Mouse (Mus musculus) hindbrain, embryonic 16.5 days (tissue): ENCODE measurements at regions not wholly inside any gene's neighbourhood (a gene's known extent, or its start where the extent isn't known, plus 50 kb on each side); places are given as distances from the start of the nearest gene placed in this dataset.

Experiments used
- ATAC-seq: fragments of 200-750 bp; cut with Nextera tagmentation; 2 replicates; pipeline ENCODE4 v1.8.0; 2017; ENCODE audit warnings: moderate TSS enrichment, moderate library complexity
- H3K27ac ChIP-seq: fragments of 300-500 bp; sonication (generic); 2 replicates; pipeline ENCODE4 v1.5.1; 2014; ENCODE audit warnings: low read depth, mild to moderate bottlenecking, control low read depth, low read length, moderate library complexity
- H3K27me3 ChIP-seq: fragments of 300-500 bp; sonication (generic); replicated peaks from 2 replicates; pipeline ENCODE4 v1.6.1; 2014; ENCODE audit warnings: low read length; ENCODE audit not compliant: control insufficient read depth, insufficient read depth
- H3K36me3 ChIP-seq: fragments of 300-500 bp; sonication (generic); 2 replicates; pipeline ENCODE4 v1.6.1; 2014; ENCODE audit warnings: mild to moderate bottlenecking, low read length, moderate library complexity, mixed read lengths; ENCODE audit not compliant: control insufficient read depth, insufficient read depth
- H3K4me1 ChIP-seq: fragments of 300-500 bp; sonication (generic); 2 replicates; pipeline ENCODE4 v1.6.1; 2014; ENCODE audit warnings: low read depth, low read length; ENCODE audit not compliant: control insufficient read depth, insufficient read depth
- H3K4me2 ChIP-seq: fragments of 300-500 bp; sonication (generic); 2 replicates; pipeline ENCODE4 v1.6.1; 2014; ENCODE audit warnings: mild to moderate bottlenecking, low read length, control low read depth, moderate library complexity
- H3K4me3 ChIP-seq: fragments of 300-500 bp; sonication (generic); 2 replicates; pipeline ENCODE4 v1.5.1; 2014; ENCODE audit warnings: mild to moderate bottlenecking, low read length, control low read depth, moderate library complexity
- H3K9ac ChIP-seq: fragments of 300-500 bp; sonication (generic); 2 replicates; pipeline ENCODE4 v1.6.1; 2014; ENCODE audit warnings: low read depth, mild to moderate bottlenecking, control low read depth, low read length, moderate library complexity
- H3K9me3 ChIP-seq: fragments of 300-500 bp; sonication (generic); 2 replicates; pipeline ENCODE4 v1.6.1; 2014; ENCODE audit warnings: mild to moderate bottlenecking, low read length, moderate library complexity; ENCODE audit not compliant: control insufficient read depth
- WGBS: fragments of 180-500 bp; shearing (Covaris S2); extraction: QIAGEN DNeasy Blood & Tissue Kit; methylation state at CpG from one replicate; pipeline ENCODE4 v1.1.7; 2014; 5-methylcytosine and 5-hydroxymethylcytosine counted together

DNA sequence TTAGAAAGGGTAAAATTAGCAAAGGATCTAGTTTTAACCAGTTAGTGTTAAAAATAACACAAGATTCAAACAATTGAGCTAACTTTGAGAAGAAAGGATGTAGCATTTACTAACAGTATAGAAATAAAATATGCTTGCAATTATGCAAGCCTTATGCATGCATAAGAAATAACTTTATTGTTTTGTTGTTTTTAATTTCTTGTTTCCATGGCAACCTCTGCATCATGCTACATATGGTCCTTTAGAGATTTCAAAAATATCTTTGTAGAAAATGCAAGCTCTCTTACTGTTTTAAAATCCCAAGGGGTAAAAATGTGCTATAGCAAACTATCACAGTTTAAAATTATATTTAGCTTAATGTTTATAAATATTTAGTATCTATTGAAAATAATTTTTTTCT, 395.0 kb upstream of the Spock3 start:
- Histone ChIP-seq H3K27me3 (no peaks in the 10 kb centered on the region), H3K4me1 (no peaks in the 10 kb centered on the region), H3K4me3 (no peak overlapping the region), H3K4me2 (no peak overlapping the region), H3K27ac (no peak overlapping the region), H3K9ac (no peak overlapping the region), H3K36me3 (no peaks in the 10 kb centered on the region), H3K9me3 (no peaks in the 10 kb centered on the region)
- no peak for ATAC-seq

DNA sequence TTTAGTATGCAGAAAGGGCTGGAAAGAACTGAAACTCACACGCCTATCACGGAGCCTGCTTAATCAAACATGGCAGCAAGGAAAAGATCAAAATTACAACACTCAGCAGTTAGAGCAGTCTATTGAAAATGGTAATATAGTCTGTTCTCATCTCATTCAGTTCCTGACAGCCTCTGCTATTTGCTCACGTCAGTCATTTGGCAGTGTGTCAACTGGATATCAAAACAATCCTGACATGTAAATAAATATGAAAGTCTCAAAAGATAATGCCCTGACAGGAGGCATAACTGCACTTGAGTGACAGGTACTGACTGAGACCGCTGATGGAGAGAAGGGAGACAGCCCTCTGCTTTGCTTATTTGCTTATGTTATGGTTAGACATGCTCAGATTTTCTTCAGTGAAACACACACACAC, 375.0 kb upstream of the Spock3 start:
- H3K4me3 ChIP-seq = no peak overlapping the region
- no peaks in the 10 kb centered on the region for H3K4me1 ChIP-seq
- 52% methylated on average over 4 of the region's 4 CpGs for WGBS
- no peak overlapping the region for H3K9ac ChIP-seq
- no peaks in the 10 kb centered on the region for H3K27me3 ChIP-seq
- H3K9me3 ChIP-seq = no peaks in the 10 kb centered on the region
- peak; percentile 48; the same call in 1 of the 2 replicates for ATAC-seq
- no peaks in the 10 kb centered on the region for H3K36me3 ChIP-seq
- H3K4me2 ChIP-seq = no peak overlapping the region
- H3K27ac ChIP-seq = no peak overlapping the region

DNA sequence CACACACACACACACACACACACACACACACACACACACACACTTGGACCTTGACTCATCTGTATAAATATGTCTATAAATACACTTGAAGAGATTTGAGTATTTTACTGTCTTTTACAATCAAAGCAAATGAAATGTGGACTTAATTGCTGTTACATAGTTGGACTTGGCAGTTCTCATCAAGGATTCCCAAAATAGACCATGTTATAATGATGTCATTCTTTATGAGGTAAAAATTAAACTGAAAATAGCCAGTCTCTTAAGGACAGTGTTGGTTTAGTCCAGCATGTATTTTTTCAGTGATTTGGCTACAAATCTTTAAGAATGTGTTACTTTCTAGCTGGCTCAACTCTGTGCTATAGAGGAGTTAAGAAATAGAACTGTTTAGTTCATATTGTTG, 351.5 kb upstream of the Spock3 start:
- no peak overlapping the region for H3K9ac ChIP-seq
- no peaks in the 10 kb centered on the region for H3K4me1 ChIP-seq
- H3K9me3 ChIP-seq = no peaks in the 10 kb centered on the region
- H3K4me2 ChIP-seq = no peak overlapping the region
- no peak overlapping the region for H3K4me3 ChIP-seq
- no peak for ATAC-seq
- H3K36me3 ChIP-seq = no peaks in the 10 kb centered on the region
- H3K27ac ChIP-seq = no peak overlapping the region
- H3K27me3 ChIP-seq = no peaks in the 10 kb centered on the region

DNA sequence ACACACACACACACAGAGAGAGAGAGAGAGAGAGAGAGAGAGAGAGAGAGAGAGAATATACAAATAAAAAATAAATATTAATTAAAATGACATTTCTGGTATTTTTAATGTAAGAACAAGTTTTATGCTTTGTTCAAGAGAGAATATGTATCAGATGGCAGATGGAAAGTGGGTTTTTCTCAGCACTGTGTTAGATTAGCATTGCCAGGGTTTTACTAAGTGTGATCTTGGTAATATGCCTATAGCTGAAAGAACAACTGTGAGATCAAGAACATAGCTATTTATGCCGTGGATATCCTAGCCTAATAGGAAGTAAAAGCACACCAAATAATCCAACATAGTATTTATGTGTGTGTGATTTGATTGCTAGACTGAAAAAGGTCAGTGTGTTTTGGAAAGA, 344.7 kb upstream of the Spock3 start:
- Histone ChIP-seq H3K27me3 (no peaks in the 10 kb centered on the region), H3K27ac (no peak overlapping the region), H3K9ac (no peak overlapping the region), H3K36me3 (no peaks in the 10 kb centered on the region), H3K4me3 (no peak overlapping the region), H3K4me1 (no peaks in the 10 kb centered on the region), H3K9me3 (no peaks in the 10 kb centered on the region), H3K4me2 (no peak overlapping the region)
- whole genome bisulfite sequencing = 76% methylated on average over 1 of the region's 1 CpGs
- ATAC-seq = no peak

DNA sequence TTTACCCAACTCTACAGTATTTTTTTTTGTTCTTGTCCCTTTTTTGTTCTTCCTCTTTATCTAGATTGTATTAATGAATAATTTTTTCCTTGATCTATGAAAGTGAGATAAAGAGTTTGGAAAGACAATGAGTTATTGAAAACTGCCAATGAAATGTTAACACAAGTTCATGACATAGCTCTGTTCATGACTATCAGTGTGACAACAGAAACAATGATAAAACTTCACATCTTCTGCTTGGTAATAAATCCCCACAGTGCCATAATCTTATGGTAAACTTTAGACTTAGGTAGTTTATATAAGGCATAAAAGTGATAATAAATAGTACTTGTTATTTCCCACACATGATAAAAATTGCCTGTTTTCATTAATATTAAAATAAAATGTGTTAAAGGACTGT, 330.8 kb upstream of the Spock3 start:
- Histone ChIP-seq H3K4me3 (no peak overlapping the region), H3K27me3 (no peaks in the 10 kb centered on the region), H3K4me2 (no peak overlapping the region), H3K4me1 (no peaks in the 10 kb centered on the region), H3K9ac (no peak overlapping the region), H3K27ac (no peak overlapping the region), H3K9me3 (no peaks in the 10 kb centered on the region), H3K36me3 (no peaks in the 10 kb centered on the region)
- ATAC-seq = no peak

DNA sequence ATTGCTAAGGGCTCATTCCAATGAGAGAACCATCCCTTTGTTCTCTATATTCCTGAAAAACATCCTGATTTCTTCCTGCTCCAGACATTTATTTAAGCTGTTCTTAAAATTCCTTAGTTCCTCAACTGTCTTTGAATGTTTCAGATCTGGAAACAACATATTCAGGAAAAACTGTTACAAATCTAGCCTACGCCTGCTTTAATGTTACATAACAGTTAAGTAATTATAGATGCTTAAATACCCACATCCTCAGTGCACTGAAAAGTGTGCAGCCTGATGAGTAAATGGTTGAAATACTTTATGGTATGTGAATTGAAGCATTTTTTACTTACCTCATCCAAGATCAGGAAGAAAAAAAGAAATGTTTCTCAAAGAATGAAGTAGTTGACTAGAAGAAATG, 329.6 kb upstream of the Spock3 start:
- 87% methylated on average over 1 of the region's 1 CpGs for WGBS
- no peak overlapping the region for H3K27ac ChIP-seq
- no peaks in the 10 kb centered on the region for H3K9me3 ChIP-seq
- ATAC-seq = no peak
- no peak overlapping the region for H3K9ac ChIP-seq
- no peaks in the 10 kb centered on the region for H3K36me3 ChIP-seq
- no peak overlapping the region for H3K4me3 ChIP-seq
- no peaks in the 10 kb centered on the region for H3K27me3 ChIP-seq
- no peak overlapping the region for H3K4me2 ChIP-seq
- H3K4me1 ChIP-seq = no peaks in the 10 kb centered on the region
